Mouse (Mus musculus): ENCODE data around the gene Sgk2. TPM values are rescaled to one million over a fixed set of nuclear protein-coding genes. Genes with fewer than 3 reads are reported as not detected.

Sgk2 gene
- polyA plus RNA-seq (2015; fragmentation: Nextera tagmentation; extraction: Ambion mirVana): 1.2 and 2.1 TPM in 2 replicates

DNA sequence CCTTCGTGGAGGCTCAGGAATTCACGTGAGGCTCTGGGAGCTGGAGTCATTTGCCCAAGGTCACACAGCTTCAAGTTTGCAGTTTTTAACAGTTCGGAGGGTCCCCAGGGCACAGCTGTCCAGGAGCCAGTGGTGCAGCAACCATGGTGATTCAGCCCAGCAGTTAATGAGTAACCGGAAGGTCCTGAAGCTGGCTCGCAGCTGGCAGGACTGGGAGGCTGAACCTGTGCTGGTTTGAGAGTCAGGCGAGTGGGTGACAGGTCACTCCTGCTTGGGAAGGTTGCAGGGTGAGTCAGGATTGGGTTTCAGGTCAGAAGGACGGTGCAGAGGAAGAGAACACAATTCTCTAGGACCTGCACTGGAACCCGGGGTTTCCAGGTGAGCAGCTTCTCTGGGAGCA lies at the start of gene Sgk2:
TSS of gene Sgk2 (plus strand) at position 113 of the 400 bp plus-strand sequence.
- Histone ChIP-seq H3K4me3 (ENCODE audit: low read length) (no peak within 1 kb of the TSS), H3K27ac (ENCODE audit: low read length) (peak within 1 kb of the TSS; percentile 25; the same call in 1 of the 2 replicates), H3K9me3 (ENCODE audit: control insufficient read depth, low read length) (no peaks in the 10 kb centered on the region), H3K36me3 (ENCODE audit: control insufficient read depth, insufficient read depth, low read length) (no peaks in the 10 kb centered on the region), H3K4me2 (ENCODE audit: low read depth, low read length) (0 out of 2 replicates have a peak within 1 kb of the TSS, but pooled peaks have one; percentile 1), H3K4me1 (ENCODE audit: control insufficient read depth, insufficient read depth, low read length) (peaks cover 2% of the 10 kb centered on the region; the same call in 1 of the 2 replicates), H3K9ac (ENCODE audit: low read depth, low read length) (no peak within 1 kb of the TSS), H3K27me3 (replicated peaks; ENCODE audit: control insufficient read depth, insufficient read depth, low read length) (no peaks in the 10 kb centered on the region)
- WGBS: 43% methylated on average over 8 of the region's 8 CpGs
- ATAC-seq: peak; percentile 92

DNA sequence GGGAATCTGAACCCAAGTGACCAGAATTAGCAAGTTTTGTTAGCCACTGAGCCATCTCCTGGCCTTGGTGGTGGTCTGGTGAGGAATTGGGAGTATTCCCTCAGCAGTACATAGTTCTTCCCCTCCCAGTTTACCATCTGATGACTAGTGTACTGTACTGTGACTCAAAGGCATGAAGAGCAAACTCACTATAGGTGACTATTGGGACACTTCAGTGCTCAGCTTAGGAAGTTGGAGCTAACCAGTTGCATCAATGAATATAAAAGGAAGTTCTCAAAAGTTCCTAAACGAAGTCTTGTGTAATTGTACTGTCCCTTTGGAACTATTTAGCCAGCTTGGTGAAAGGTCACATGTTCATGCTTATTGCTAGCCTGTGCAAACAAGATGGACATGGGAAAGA lies 47.6 kb upstream of the Sgk2 start:
- H3K9me3 ChIP-seq (ENCODE audit: control insufficient read depth, low read length): no peaks in the 10 kb centered on the region
- no peak overlapping the region for H3K4me3 ChIP-seq (ENCODE audit: low read length)
- H3K27ac ChIP-seq (ENCODE audit: low read length): no peak overlapping the region
- H3K4me1 ChIP-seq (ENCODE audit: control insufficient read depth, insufficient read depth, low read length): peaks cover 8% of the 10 kb centered on the region
- H3K27me3 ChIP-seq (replicated peaks; ENCODE audit: control insufficient read depth, insufficient read depth, low read length): peaks cover 7% of the 10 kb centered on the region; the same call in 1 of the 2 replicates
- H3K4me2 ChIP-seq (ENCODE audit: low read depth, low read length): no peak overlapping the region
- no peak overlapping the region for H3K9ac ChIP-seq (ENCODE audit: low read depth, low read length)
- peaks cover 15% of the 10 kb centered on the region for H3K36me3 ChIP-seq (ENCODE audit: control insufficient read depth, insufficient read depth, low read length)
- WGBS: 67% methylated on average over 1 of the region's 1 CpGs
- no peak for ATAC-seq

DNA sequence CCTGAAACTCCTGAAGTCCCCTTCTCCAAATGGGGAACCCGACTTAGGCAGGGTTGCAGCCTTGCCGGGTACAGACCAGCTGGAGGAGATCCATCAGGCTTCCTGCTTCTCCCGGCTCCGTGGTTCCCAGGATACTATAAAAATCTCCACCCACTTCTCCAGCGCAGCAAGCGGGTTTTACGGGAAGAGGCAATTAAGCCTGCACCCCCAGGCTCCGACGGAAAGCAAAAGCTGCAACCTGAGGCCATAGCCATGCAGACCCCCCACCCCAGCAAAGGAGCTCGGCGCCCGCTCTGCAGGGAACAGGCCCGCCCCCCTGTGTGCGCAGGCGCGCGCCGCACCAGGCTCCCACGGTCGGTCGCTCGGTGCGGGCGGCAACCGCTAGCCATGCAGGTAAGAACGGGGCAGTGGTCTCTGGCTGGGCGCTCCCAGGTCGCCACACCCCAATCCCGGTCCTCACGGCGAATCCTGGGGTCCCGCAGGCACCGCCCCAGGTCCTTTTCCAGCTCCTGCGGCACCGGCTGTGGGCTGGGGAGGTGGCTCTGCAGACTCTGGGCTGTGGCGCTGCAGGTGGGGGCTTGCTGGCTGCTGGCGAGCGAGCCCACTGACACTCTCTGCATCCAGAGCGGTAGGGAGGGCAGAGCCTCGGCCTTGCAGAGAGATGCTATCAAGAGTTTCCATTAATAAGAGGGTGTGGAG lies 43.8 kb upstream of the Sgk2 start, which contains the start of gene L3mbtl1:
TSS of gene L3mbtl1 (plus strand) at position 325 of the 699 bp plus-strand sequence.
- under 1% methylated on average over 38 of the region's 40 CpGs for WGBS
- peak within 1 kb of the TSS; percentile 61 for H3K4me3 ChIP-seq (ENCODE audit: low read length)

DNA sequence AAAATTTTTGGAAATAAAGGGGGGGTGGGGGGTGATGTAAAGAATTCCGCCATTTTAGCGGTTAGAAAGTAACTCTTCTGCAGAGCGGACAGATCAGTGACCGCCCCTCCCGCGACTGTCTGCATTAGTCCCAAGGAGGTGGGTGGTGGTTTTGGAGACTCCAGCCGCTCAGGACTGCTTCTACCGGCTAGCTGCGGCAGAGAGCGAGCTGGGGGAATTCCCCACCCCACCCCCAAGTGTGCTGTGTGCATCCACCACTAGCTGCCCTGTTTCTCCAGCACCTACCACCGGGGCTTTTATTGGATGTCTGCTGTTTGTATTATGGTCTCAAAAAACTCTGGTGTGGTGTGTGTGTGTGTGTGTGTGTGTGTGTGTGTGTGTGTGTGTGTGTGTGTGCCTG lies 43.2 kb upstream of the Sgk2 start:
- 0 out of 2 replicates have a peak, but pooled peaks cover 7% of the 10 kb centered on the region for H3K36me3 ChIP-seq (ENCODE audit: control insufficient read depth, insufficient read depth, low read length)
- 5% methylated on average over 11 of the region's 11 CpGs for WGBS
- H3K27ac ChIP-seq (ENCODE audit: low read length): no peak overlapping the region
- H3K9me3 ChIP-seq (ENCODE audit: control insufficient read depth, low read length): no peaks in the 10 kb centered on the region
- ATAC-seq: no peak
- peak overlapping the region; percentile 61; the same call in 1 of the 2 replicates for H3K4me3 ChIP-seq (ENCODE audit: low read length)
- no peak overlapping the region for H3K9ac ChIP-seq (ENCODE audit: low read depth, low read length)
- H3K27me3 ChIP-seq (replicated peaks; ENCODE audit: control insufficient read depth, insufficient read depth, low read length): peaks cover 7% of the 10 kb centered on the region; the same call in 1 of the 2 replicates
- peaks cover 8% of the 10 kb centered on the region for H3K4me1 ChIP-seq (ENCODE audit: control insufficient read depth, insufficient read depth, low read length)
- peak overlapping the region; percentile 99 for H3K4me2 ChIP-seq (ENCODE audit: low read depth, low read length)

More for the DNA sequence above, 43.8 kb upstream of the Sgk2 start, which contains the start of gene L3mbtl1:
- Histone ChIP-seq H3K4me1 (ENCODE audit: control insufficient read depth, insufficient read depth, low read length) (peaks cover 8% of the 10 kb centered on the region), H3K36me3 (ENCODE audit: control insufficient read depth, insufficient read depth, low read length) (0 out of 2 replicates have a peak, but pooled peaks cover 7% of the 10 kb centered on the region), H3K9ac (ENCODE audit: low read depth, low read length) (peak within 1 kb of the TSS; percentile 66), H3K27ac (ENCODE audit: low read length) (no peak within 1 kb of the TSS), H3K27me3 (replicated peaks; ENCODE audit: control insufficient read depth, insufficient read depth, low read length) (peaks cover 7% of the 10 kb centered on the region; the same call in 1 of the 2 replicates), H3K9me3 (ENCODE audit: control insufficient read depth, low read length) (no peaks in the 10 kb centered on the region), H3K4me2 (ENCODE audit: low read depth, low read length) (peak within 1 kb of the TSS; percentile 99)
- ATAC-seq: peak; percentile 50; the same call in 1 of the 2 replicates

DNA sequence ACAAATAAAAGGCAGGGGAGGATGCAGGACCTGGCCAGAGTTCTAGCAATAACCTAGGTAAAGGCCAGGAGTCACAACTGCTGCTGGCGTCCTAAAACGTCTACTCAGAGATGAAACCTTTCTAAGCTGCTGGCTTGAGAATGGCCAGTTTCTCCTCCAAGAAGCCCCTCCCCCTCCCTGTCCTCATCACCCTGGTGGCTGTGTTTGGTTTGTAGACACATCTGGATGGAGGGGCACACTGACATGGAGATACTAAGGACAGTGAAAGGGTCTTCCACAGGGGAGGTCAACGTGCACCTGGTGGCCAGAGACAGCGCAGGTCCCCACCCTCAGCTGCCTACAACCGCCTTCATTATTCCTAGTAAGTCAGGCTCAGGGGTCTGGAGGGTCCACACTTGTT lies 40.2 kb upstream of the Sgk2 start:
- no peak overlapping the region for H3K4me3 ChIP-seq (ENCODE audit: low read length)
- no peaks in the 10 kb centered on the region for H3K9me3 ChIP-seq (ENCODE audit: control insufficient read depth, low read length)
- no peak for ATAC-seq
- no peak overlapping the region for H3K9ac ChIP-seq (ENCODE audit: low read depth, low read length)
- WGBS: 87% methylated on average over 5 of the region's 5 CpGs
- no peaks in the 10 kb centered on the region for H3K36me3 ChIP-seq (ENCODE audit: control insufficient read depth, insufficient read depth, low read length)
- H3K4me2 ChIP-seq (ENCODE audit: low read depth, low read length): no peak overlapping the region
- peaks cover 7% of the 10 kb centered on the region; the same call in 1 of the 2 replicates for H3K27me3 ChIP-seq (replicated peaks; ENCODE audit: control insufficient read depth, insufficient read depth, low read length)
- no peak overlapping the region for H3K27ac ChIP-seq (ENCODE audit: low read length)
- H3K4me1 ChIP-seq (ENCODE audit: control insufficient read depth, insufficient read depth, low read length): peaks cover 8% of the 10 kb centered on the region

DNA sequence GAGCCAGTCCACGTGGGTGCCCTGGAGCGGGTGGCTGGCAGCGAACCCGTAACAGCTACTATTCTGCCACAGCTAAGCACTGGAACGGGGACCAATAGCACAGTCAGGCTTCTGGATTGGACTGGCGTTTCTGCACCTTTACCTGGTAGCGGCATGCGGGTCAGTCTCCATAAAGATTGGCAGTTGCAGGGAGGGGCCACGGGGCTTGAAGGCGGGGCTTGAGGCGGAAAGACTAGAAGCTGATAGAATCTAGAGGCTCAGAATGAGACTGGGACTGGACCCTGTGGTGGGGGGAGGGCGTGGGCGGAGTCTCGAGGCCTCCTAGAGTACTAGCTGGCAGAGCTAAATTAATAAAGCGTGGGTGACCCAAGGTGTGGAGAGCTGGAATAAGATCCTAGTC lies 39.4 kb upstream of the Sgk2 start:
- H3K27ac ChIP-seq (ENCODE audit: low read length): no peak overlapping the region
- H3K4me3 ChIP-seq (ENCODE audit: low read length): peak overlapping the region; percentile 30
- no peaks in the 10 kb centered on the region for H3K9me3 ChIP-seq (ENCODE audit: control insufficient read depth, low read length)
- H3K27me3 ChIP-seq (replicated peaks; ENCODE audit: control insufficient read depth, insufficient read depth, low read length): peaks cover 7% of the 10 kb centered on the region; the same call in 1 of the 2 replicates
- H3K9ac ChIP-seq (ENCODE audit: low read depth, low read length): peak overlapping the region; percentile 33; the same call in 1 of the 2 replicates
- peak overlapping the region; percentile 45 for H3K4me2 ChIP-seq (ENCODE audit: low read depth, low read length)
- H3K36me3 ChIP-seq (ENCODE audit: control insufficient read depth, insufficient read depth, low read length): no peaks in the 10 kb centered on the region
- ATAC-seq: peak; percentile 68
- 40% methylated on average over 15 of the region's 15 CpGs for WGBS
- H3K4me1 ChIP-seq (ENCODE audit: control insufficient read depth, insufficient read depth, low read length): peaks cover 8% of the 10 kb centered on the region

DNA sequence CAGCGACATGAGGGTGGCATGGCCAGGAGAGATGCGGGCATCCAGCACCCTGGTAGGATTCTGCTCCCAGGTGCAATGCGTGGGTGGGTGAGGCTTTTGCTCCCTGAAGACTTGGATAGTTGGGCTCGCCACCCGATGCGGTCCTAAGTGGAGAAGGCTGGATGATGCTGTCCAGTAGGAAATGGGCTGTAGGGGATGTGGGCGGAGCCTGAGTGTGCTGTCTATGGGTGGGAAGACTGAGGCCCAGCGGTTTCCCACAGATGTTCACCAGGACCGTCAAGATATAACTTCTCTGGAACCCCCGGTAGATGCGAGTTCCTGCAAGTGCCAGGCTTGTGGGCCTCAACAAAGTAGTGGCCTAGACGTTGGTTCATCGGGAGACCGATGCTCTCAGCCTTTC lies 38.9 kb upstream of the Sgk2 start:
- Histone ChIP-seq H3K4me3 (ENCODE audit: low read length) (peak overlapping the region; percentile 30), H3K9ac (ENCODE audit: low read depth, low read length) (peak overlapping the region; percentile 33; the same call in 1 of the 2 replicates), H3K9me3 (ENCODE audit: control insufficient read depth, low read length) (no peaks in the 10 kb centered on the region), H3K4me2 (ENCODE audit: low read depth, low read length) (peak overlapping the region; percentile 45), H3K4me1 (ENCODE audit: control insufficient read depth, insufficient read depth, low read length) (peaks cover 3% of the 10 kb centered on the region; the same call in 1 of the 2 replicates), H3K27ac (ENCODE audit: low read length) (no peak overlapping the region), H3K27me3 (replicated peaks; ENCODE audit: control insufficient read depth, insufficient read depth, low read length) (peaks cover 4% of the 10 kb centered on the region; the same call in 1 of the 2 replicates), H3K36me3 (ENCODE audit: control insufficient read depth, insufficient read depth, low read length) (no peaks in the 10 kb centered on the region)
- 58% methylated on average over 14 of the region's 14 CpGs for WGBS
- ATAC-seq: peak; percentile 20; the same call in 1 of the 2 replicates

DNA sequence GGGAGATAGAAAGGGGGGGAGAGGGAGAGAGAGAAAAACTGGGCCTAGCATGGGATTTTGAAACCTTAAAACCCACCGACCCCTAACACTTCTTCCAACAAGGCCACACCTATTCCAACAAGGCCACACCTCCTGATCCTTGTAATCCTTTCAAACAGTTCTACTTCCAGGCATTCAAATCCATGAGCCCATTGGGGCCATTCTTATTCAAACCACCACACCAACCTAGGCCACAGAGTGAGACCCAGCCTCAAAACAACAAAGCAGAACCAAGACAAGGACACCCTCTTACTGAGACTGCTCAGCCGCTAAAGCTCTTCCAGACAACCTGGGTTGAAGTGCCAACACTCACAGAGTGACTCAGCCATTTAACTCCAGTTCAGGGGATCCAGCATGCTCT lies 36.4 kb upstream of the Sgk2 start:
- no peak overlapping the region for H3K27ac ChIP-seq (ENCODE audit: low read length)
- no peaks in the 10 kb centered on the region for H3K27me3 ChIP-seq (replicated peaks; ENCODE audit: control insufficient read depth, insufficient read depth, low read length)
- H3K36me3 ChIP-seq (ENCODE audit: control insufficient read depth, insufficient read depth, low read length): no peaks in the 10 kb centered on the region
- H3K4me3 ChIP-seq (ENCODE audit: low read length): no peak overlapping the region
- WGBS: 86% methylated on average over 2 of the region's 2 CpGs
- no peaks in the 10 kb centered on the region for H3K9me3 ChIP-seq (ENCODE audit: control insufficient read depth, low read length)
- no peak overlapping the region for H3K9ac ChIP-seq (ENCODE audit: low read depth, low read length)
- H3K4me1 ChIP-seq (ENCODE audit: control insufficient read depth, insufficient read depth, low read length): no peaks in the 10 kb centered on the region
- ATAC-seq: no peak
- H3K4me2 ChIP-seq (ENCODE audit: low read depth, low read length): no peak overlapping the region

DNA sequence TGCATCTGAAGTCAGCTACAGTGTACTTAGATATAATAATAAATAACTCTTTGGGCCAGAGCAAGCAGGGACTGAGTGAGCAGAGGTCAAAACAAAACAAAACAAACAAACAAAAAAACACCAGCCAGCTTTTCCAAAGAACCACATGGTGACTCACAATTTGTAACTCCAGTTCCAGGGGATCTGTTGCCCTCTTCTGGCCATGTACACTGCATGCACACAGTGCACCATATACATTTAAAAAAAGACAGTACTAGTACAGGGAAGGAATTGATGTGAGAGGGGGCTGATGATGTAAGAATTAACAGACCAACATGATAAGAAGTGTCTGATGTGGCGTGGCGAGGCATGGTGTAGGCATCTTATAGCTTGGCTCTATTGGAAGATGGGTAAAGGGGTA lies 30.3 kb upstream of the Sgk2 start:
- H3K4me3 ChIP-seq (ENCODE audit: low read length): no peak overlapping the region
- H3K4me1 ChIP-seq (ENCODE audit: control insufficient read depth, insufficient read depth, low read length): no peaks in the 10 kb centered on the region
- H3K9ac ChIP-seq (ENCODE audit: low read depth, low read length): no peak overlapping the region
- H3K27ac ChIP-seq (ENCODE audit: low read length): no peak overlapping the region
- H3K9me3 ChIP-seq (ENCODE audit: control insufficient read depth, low read length): no peaks in the 10 kb centered on the region
- WGBS: 95% methylated on average over 2 of the region's 2 CpGs
- ATAC-seq: no peak
- no peaks in the 10 kb centered on the region for H3K27me3 ChIP-seq (replicated peaks; ENCODE audit: control insufficient read depth, insufficient read depth, low read length)
- no peak overlapping the region for H3K4me2 ChIP-seq (ENCODE audit: low read depth, low read length)
- H3K36me3 ChIP-seq (ENCODE audit: control insufficient read depth, insufficient read depth, low read length): no peaks in the 10 kb centered on the region
